Mouse (Mus musculus): ENCODE measurements around the gene Ndufaf7. TPM values are rescaled to one million over a fixed set of nuclear protein-coding genes. Genes with fewer than 3 reads are reported as not detected.

Ndufaf7 gene
- polyA plus RNA-seq, 1 experiment, result 64.2 TPM

DNA sequence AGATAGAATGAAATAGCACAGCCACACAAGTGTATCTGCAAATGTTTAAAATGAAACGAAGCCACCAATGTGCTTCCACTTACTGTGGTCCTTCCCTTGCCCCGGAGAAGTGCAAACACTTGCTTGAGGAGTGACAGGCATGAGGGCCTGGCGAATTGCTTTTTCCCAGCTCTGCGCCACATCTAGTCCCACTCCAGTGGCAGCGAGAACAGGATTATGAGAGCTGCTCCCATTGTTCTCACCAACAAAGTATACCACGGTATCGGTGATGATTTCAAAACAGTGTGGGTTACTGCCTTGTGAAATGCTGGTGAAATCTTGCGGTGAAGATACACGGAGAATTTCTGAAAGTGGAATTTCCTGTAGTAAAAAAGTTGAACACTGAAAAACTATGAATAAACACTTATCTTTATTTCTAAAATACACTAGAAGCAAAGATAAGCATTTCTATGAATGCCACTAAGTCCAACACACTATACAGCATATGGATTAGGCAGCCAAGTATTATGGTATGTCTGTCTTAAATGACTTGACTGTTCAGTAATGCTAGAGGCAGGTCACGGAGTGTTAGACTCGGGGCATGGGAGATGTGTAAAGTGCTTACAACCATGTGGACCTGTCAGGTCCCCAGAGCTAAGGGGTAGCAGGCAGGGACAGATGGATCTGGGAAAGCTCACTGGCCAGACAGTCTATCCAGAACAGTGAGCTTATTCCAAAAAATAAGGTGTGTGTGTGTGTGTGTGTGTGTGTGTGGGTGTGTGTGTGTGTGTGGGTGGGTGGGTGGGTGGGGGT is 29.4 kb downstream of the Ndufaf7 start:
- no peak for TF ChIP-seq POLR2A (IDR thresholded peaks at IDR 0.05; ENCODE audit: insufficient read depth, low read length)
- TF ChIP-seq EP300 (IDR thresholded peaks at IDR 0.05; ENCODE audit: insufficient read depth, low read depth, low read length), result no peak
- TF ChIP-seq CTCF (IDR thresholded peaks at IDR 0.05; ENCODE audit: low read depth, low read length), result no peak
- Histone ChIP-seq H3K36me3 (ENCODE audit: control insufficient read depth, insufficient read depth, low read length, poor library complexity, severe bottlenecking) (no peaks in the 10 kb centered on the region; the same call in 1 of the 2 replicates), H3K27ac (ENCODE audit: insufficient read depth, low read length) (no peak overlapping the region), H3K9ac (ENCODE audit: low read depth, poor library complexity, severe bottlenecking) (no peak overlapping the region), H3K27me3 (ENCODE audit: control insufficient read depth, insufficient read depth, low read length, poor library complexity, severe bottlenecking) (no peaks in the 10 kb centered on the region), H3K4me3 (ENCODE audit: low read depth, low read length) (no peak overlapping the region), H3K9me3 (replicated peaks; ENCODE audit: control insufficient read depth, insufficient read depth, low read length, poor library complexity, severe bottlenecking) (no peaks in the 10 kb centered on the region), H3K4me1 (ENCODE audit: control insufficient read depth, insufficient read depth, low read length) (no peaks in the 10 kb centered on the region)

DNA sequence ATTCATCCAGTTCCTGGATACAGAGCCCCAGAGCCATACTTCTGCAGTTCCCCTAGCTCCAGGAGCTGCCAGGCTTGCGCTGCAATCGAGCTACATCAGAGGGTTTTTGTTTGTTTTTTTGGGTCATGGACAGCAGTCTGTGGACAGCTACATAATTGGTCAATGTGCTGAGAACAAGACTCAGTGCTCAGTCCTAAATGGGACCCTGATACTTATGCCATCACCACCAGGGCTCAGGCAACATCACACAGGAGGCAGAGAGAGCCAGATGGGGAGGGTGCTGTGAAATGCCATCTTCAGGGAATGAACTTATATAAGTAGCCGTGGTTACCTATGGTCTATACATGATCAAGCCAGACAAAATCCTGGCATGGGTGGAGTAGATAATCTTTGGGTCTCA is 31.6 kb downstream of the Ndufaf7 start:
- no peaks in the 10 kb centered on the region for H3K27me3 ChIP-seq (ENCODE audit: control insufficient read depth, insufficient read depth, low read length, poor library complexity, severe bottlenecking)
- H3K4me3 ChIP-seq (ENCODE audit: low read depth, low read length), result no peak overlapping the region
- no peaks in the 10 kb centered on the region; the same call in 1 of the 2 replicates for H3K36me3 ChIP-seq (ENCODE audit: control insufficient read depth, insufficient read depth, low read length, poor library complexity, severe bottlenecking)
- no peak overlapping the region for H3K9ac ChIP-seq (ENCODE audit: low read depth, poor library complexity, severe bottlenecking)
- H3K4me1 ChIP-seq (ENCODE audit: control insufficient read depth, insufficient read depth, low read length), result no peaks in the 10 kb centered on the region
- no peaks in the 10 kb centered on the region for H3K9me3 ChIP-seq (replicated peaks; ENCODE audit: control insufficient read depth, insufficient read depth, low read length, poor library complexity, severe bottlenecking)
- TF ChIP-seq POLR2A (IDR thresholded peaks at IDR 0.05; ENCODE audit: insufficient read depth, low read length) (no peak), CTCF (IDR thresholded peaks at IDR 0.05; ENCODE audit: low read depth, low read length) (no peak), EP300 (IDR thresholded peaks at IDR 0.05; ENCODE audit: insufficient read depth, low read depth, low read length) (no peak)
- H3K27ac ChIP-seq (ENCODE audit: insufficient read depth, low read length), result no peak overlapping the region

DNA sequence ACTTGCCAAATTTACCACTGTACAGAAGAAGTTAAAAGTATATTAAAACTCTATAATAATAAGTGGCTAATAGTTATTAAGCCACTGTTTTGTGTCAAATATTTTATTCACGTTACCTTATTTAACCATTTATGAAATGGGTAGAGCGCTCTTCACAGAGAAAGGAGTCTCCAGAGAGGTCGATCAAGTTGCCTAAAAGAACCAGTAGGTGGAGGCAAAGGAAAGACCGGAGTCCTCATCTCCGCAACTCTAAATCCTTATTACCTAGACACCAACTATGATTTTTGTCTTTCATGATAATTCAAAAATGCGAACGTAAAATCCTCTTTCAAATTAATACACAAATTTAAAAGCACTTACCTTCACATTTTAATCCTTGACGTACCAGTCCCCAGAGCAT is 46.2 kb downstream of the Ndufaf7 start:
- Histone ChIP-seq H3K4me1 (ENCODE audit: control insufficient read depth, insufficient read depth, low read length) (no peaks in the 10 kb centered on the region), H3K36me3 (ENCODE audit: control insufficient read depth, insufficient read depth, low read length, poor library complexity, severe bottlenecking) (peaks cover 5% of the 10 kb centered on the region; the same call in 1 of the 2 replicates)

DNA sequence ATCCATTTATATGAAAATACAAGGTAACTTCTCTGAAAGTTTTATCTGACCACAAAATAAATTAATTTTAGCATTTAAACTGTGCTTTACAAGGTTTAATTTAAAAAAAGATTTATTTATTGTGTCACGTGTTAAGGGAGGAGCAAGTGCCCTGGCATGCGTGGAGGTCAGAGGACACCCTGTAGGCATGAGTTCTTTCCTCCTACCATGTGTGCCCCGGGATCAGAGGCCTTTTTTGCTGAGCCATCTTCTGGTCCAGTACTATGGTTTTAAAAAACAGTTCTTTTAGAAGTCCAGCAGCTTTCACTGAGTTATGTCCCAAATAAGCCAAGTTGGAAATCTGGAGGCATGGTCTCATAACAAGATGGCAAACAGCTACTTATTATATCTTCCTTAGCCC is 46.8 kb downstream of the Ndufaf7 start:
- H3K9ac ChIP-seq (ENCODE audit: low read depth, poor library complexity, severe bottlenecking), result no peak overlapping the region
- H3K27me3 ChIP-seq (ENCODE audit: control insufficient read depth, insufficient read depth, low read length, poor library complexity, severe bottlenecking), result no peaks in the 10 kb centered on the region
- TF ChIP-seq EP300 (IDR thresholded peaks at IDR 0.05; ENCODE audit: insufficient read depth, low read depth, low read length), result no peak
- no peak for TF ChIP-seq POLR2A (IDR thresholded peaks at IDR 0.05; ENCODE audit: insufficient read depth, low read length)
- H3K9me3 ChIP-seq (replicated peaks; ENCODE audit: control insufficient read depth, insufficient read depth, low read length, poor library complexity, severe bottlenecking), result no peaks in the 10 kb centered on the region
- H3K27ac ChIP-seq (ENCODE audit: insufficient read depth, low read length), result no peak overlapping the region
- no peak overlapping the region for H3K4me3 ChIP-seq (ENCODE audit: low read depth, low read length)
- no peaks in the 10 kb centered on the region for H3K4me1 ChIP-seq (ENCODE audit: control insufficient read depth, insufficient read depth, low read length)
- H3K36me3 ChIP-seq (ENCODE audit: control insufficient read depth, insufficient read depth, low read length, poor library complexity, severe bottlenecking), result peaks cover 5% of the 10 kb centered on the region; the same call in 1 of the 2 replicates

More for the DNA sequence above, 46.2 kb downstream of the Ndufaf7 start:
- Histone ChIP-seq H3K27me3 (ENCODE audit: control insufficient read depth, insufficient read depth, low read length, poor library complexity, severe bottlenecking) (no peaks in the 10 kb centered on the region), H3K9ac (ENCODE audit: low read depth, poor library complexity, severe bottlenecking) (no peak overlapping the region), H3K9me3 (replicated peaks; ENCODE audit: control insufficient read depth, insufficient read depth, low read length, poor library complexity, severe bottlenecking) (no peaks in the 10 kb centered on the region), H3K27ac (ENCODE audit: insufficient read depth, low read length) (no peak overlapping the region), H3K4me3 (ENCODE audit: low read depth, low read length) (no peak overlapping the region)
- no peak for TF ChIP-seq POLR2A (IDR thresholded peaks at IDR 0.05; ENCODE audit: insufficient read depth, low read length)
- no peak for TF ChIP-seq EP300 (IDR thresholded peaks at IDR 0.05; ENCODE audit: insufficient read depth, low read depth, low read length)
- TF ChIP-seq CTCF (IDR thresholded peaks at IDR 0.05; ENCODE audit: low read depth, low read length), result no peak

- no peak overlapping the region for H3K4me3 ChIP-seq (ENCODE audit: low read depth, low read length)
- H3K4me1 ChIP-seq (ENCODE audit: control insufficient read depth, insufficient read depth, low read length), result peaks cover 2% of the 10 kb centered on the region
- no peaks in the 10 kb centered on the region for H3K27me3 ChIP-seq (ENCODE audit: control insufficient read depth, insufficient read depth, low read length, poor library complexity, severe bottlenecking)
- H3K9me3 ChIP-seq (replicated peaks; ENCODE audit: control insufficient read depth, insufficient read depth, low read length, poor library complexity, severe bottlenecking), result no peaks in the 10 kb centered on the region
- no peak overlapping the region for H3K27ac ChIP-seq (ENCODE audit: insufficient read depth, low read length)
- no peak for TF ChIP-seq CTCF (IDR thresholded peaks at IDR 0.05; ENCODE audit: low read depth, low read length)
- H3K9ac ChIP-seq (ENCODE audit: low read depth, poor library complexity, severe bottlenecking), result no peak overlapping the region
- H3K36me3 ChIP-seq (ENCODE audit: control insufficient read depth, insufficient read depth, low read length, poor library complexity, severe bottlenecking), result no peaks in the 10 kb centered on the region
Observed at GRCm38 (mm10) chr17:78989015-78989414, 52.1 kb downstream of the Ndufaf7 start.

GRCm38 (mm10) chr17:78991549-78991948 is 54.6 kb downstream of the Ndufaf7 start:
- H3K4me1 ChIP-seq (ENCODE audit: control insufficient read depth, insufficient read depth, low read length), result peaks cover 2% of the 10 kb centered on the region
- H3K9ac ChIP-seq (ENCODE audit: low read depth, poor library complexity, severe bottlenecking), result no peak overlapping the region
- H3K9me3 ChIP-seq (replicated peaks; ENCODE audit: control insufficient read depth, insufficient read depth, low read length, poor library complexity, severe bottlenecking), result no peaks in the 10 kb centered on the region
- H3K4me3 ChIP-seq (ENCODE audit: low read depth, low read length), result no peak overlapping the region
- TF ChIP-seq POLR2A (IDR thresholded peaks at IDR 0.05; ENCODE audit: insufficient read depth, low read length), result no peak
- no peak for TF ChIP-seq EP300 (IDR thresholded peaks at IDR 0.05; ENCODE audit: insufficient read depth, low read depth, low read length)
- TF ChIP-seq CTCF (IDR thresholded peaks at IDR 0.05; ENCODE audit: low read depth, low read length), result no peak
- H3K27ac ChIP-seq (ENCODE audit: insufficient read depth, low read length), result no peak overlapping the region
- H3K27me3 ChIP-seq (ENCODE audit: control insufficient read depth, insufficient read depth, low read length, poor library complexity, severe bottlenecking), result no peaks in the 10 kb centered on the region
- H3K36me3 ChIP-seq (ENCODE audit: control insufficient read depth, insufficient read depth, low read length, poor library complexity, severe bottlenecking), result no peaks in the 10 kb centered on the region

Measured in ES-Bruce4 (cell line).